Mouse (Mus musculus): ENCODE data around the gene Wdr90.

DNA sequence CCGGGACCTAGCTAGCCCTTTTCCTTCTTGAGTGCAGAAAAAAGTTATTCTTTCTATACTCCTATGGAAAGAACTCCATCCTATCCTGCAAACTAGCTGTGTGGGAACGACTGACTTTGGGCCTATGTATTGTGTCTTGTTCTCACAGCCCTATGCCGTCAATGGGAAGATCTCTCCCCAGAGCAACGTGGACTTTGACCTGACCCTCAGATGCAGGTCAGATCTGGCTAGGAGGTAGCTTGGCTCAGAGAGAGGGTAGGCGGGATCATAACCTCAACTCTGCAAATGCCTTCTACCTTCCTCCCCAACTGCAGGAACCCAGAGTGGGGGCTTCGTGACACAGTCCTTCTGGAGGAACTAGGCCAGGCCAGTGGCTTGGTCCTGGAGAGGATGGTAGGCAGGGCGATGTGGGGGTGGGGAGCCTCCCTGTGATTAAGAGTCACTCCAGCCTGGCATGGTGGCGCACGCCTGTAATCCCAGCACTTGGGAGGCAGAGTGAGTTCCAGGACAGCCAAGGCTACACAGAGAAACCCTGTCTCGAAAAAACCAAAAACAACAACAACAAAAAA, 15.1 kb upstream of the Wdr90 start:
- no peak for TF ChIP-seq MAFK (IDR thresholded peaks at IDR 0.05; ENCODE audit: insufficient read depth, low read depth, low read length)
- no peak for TF ChIP-seq CHD2 (IDR thresholded peaks at IDR 0.05; ENCODE audit: low read depth, low read length)
- TF ChIP-seq ZC3H11A (IDR thresholded peaks at IDR 0.05; ENCODE audit: borderline replicate concordance, low read depth, low read length) = no peak
- TF ChIP-seq ZNF384 (IDR thresholded peaks at IDR 0.05; ENCODE audit: low read depth, low read length) = no peak
- TF ChIP-seq HCFC1 (IDR thresholded peaks at IDR 0.05; ENCODE audit: borderline replicate concordance, insufficient read depth, low read length) = no peak
